Mouse (Mus musculus) C2C12 (cell line): ENCODE measurements around the gene Gm20388.

ENCODE experiments used
- CEBPB ChIP-seq: IDR thresholded peaks from one replicate; pipeline ENCODE4 v1.6.1; 2011; ENCODE audit warnings: low read depth, mild to moderate bottlenecking, control low read depth, moderate library complexity
- CTCF ChIP-seq: IDR thresholded peaks from one replicate; pipeline ENCODE4 v1.5.1; 2011; ENCODE audit not compliant: control insufficient read depth, insufficient read depth, insufficient read length
- MAX ChIP-seq: IDR thresholded peaks from one replicate; pipeline ENCODE4 v1.6.1; 2011; ENCODE audit warnings: mild to moderate bottlenecking, control low read depth
- USF1 ChIP-seq: IDR thresholded peaks from one replicate; pipeline ENCODE4 v1.6.1; 2011; ENCODE audit warnings: low read depth, mild to moderate bottlenecking, control low read depth, moderate library complexity

GRCm38 (mm10) chr8:123687826-123688225 lies 3777.2 kb downstream of the Gm20388 start:
- TF ChIP-seq CTCF, result no peak
- TF ChIP-seq USF1, result no peak
- TF ChIP-seq MAX, result no peak
- no peak for TF ChIP-seq CEBPB
